Mouse (Mus musculus) ovary, adult 2 months (tissue): Measurements from ENCODE around the gene Oser1. TPM values are rescaled to one million over a fixed set of nuclear protein-coding genes. Genes with fewer than 3 reads are reported as not detected.

Experiments
- polyA plus RNA-seq: library from polyadenylated mRNA; depleted of rRNA; stranded (reverse); fragments of >200 nt; gene quantifications from 2 replicates; pipeline ENCODE4 v1.2.3, GENCODE M21; 2012; rRNA removed

The Oser1 gene
- polyA plus RNA-seq, result 12.2 and 17.4 TPM in 2 replicates

GRCm38 (mm10) chr2:163424597-163424996 lies at the start of gene Oser1:
Oser1 (minus strand) TSS chr2:163424697.

DNA sequence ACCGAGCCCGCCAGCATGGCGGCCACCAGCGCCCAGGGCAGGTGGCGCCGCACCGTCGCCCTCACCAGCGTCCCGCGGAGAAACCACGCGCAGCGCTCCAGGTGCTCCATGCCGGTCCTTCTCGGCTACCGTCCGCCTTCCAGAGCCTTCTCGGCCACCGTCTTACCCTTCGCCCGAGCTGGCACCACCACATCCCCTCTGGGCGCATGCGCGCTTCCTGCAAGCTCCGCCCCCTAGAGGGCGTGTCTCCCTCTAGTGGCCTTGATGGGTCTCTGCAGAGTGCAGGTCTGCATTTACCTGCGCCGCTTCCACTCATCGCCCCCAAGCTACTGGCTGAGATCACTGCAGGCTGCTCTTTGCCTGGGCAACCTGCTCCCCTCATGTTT lies 48.0 kb upstream of the Oser1 start, which contains the start of gene Fitm2:
Gene Fitm2, minus strand, starts transcription at position 164 of the 386 bp plus-strand sequence.

GRCm38 (mm10) chr2:163438246-163438618 lies 13.7 kb upstream of the Oser1 start, which contains the start of gene Gdap1l1:
Gdap1l1 (plus strand) TSS chr2:163438476.

GRCm38 (mm10) chr2:163397905-163398304 lies 26.6 kb downstream of the Oser1 start, which contains the start of gene Jph2:
Jph2 (minus strand) TSS chr2:163397993.

Other genes starting within 250 kb of the Oser1 start
- 233 and 269 TPM in 2 replicates for gene Tox2, start 221.6 kb downstream of the Oser1 start, polyA plus RNA-seq
- 61.7 and 96.2 TPM in 2 replicates for gene Jph2, start 26.7 kb downstream of the Oser1 start, polyA plus RNA-seq
- gene Gdap1l1, start 13.8 kb upstream of the Oser1 start, polyA plus RNA-seq, result 4.2 and 6.4 TPM in 2 replicates
- 16.3 and 18.7 TPM in 2 replicates for gene Fitm2, start 47.9 kb upstream of the Oser1 start, polyA plus RNA-seq
- 1.5 and 1.8 TPM in 2 replicates for gene R3hdml, start 67.6 kb upstream of the Oser1 start, polyA plus RNA-seq
- 1.7 and 1.9 TPM in 2 replicates for gene Hnf4a, start 82.1 kb upstream of the Oser1 start, polyA plus RNA-seq
- gene Ttpal, start 177.6 kb upstream of the Oser1 start, polyA plus RNA-seq, result 28.1 and 30.3 TPM in 2 replicates
- 418 and 494 TPM in 2 replicates for gene Serinc3, start 220.4 kb upstream of the Oser1 start, polyA plus RNA-seq
- gene Pkig, start 233.7 kb upstream of the Oser1 start, polyA plus RNA-seq, result 131 and 142 TPM in 2 replicates